Comparison of ENCODE assay signal across 17 mouse cellular contexts in genomic region chr13:104491046-104491811, GRCm38 (mm10).
DNase-seq lines count a peak whose midpoint lies in the region; ATAC-seq and TF ChIP-seq lines count a peak whose summit lies in the region.
"Had no signal": no experiment of that assay in that cellular context is flagged by ENCODE, and none has a peak within 500 bp of the region (broad histone marks: within the 10 kb centered on the region; RNA-seq: fewer than 3 reads in every experiment).

No protein-coding gene starts in this region.

- H3K9ac ChIP-seq in forebrain, embryonic 16.5 days (replicated peaks; ENCODE audit: low read depth, low read length): no peak overlapping the region
- H3K9ac ChIP-seq in forebrain, embryonic 11.5 days (ENCODE audit: low read length): no peak overlapping the region
- H3K9ac ChIP-seq in intestine, embryonic 14.5 days (ENCODE audit: low read length): no peak overlapping the region
- no peak overlapping the region for H3K9ac ChIP-seq in intestine, postnatal 0 days (ENCODE audit: low read depth, low read length)
- H3K9ac ChIP-seq in midbrain, embryonic 16.5 days (ENCODE audit: low read depth, low read length): no peak overlapping the region
- no peak overlapping the region for H3K9ac ChIP-seq in midbrain, embryonic 14.5 days (replicated peaks; ENCODE audit: low read length)
- H3K9ac ChIP-seq in stomach, postnatal 0 days (ENCODE audit: low read length): no peak overlapping the region

- peak; percentile 82 for TF ChIP-seq EP300 in stomach, postnatal 0 days (optimal IDR thresholded peaks at IDR 0.05)

- no peak overlapping the region for H3K4me2 ChIP-seq in forebrain, embryonic 16.5 days (ENCODE audit: low read length)
- H3K4me2 ChIP-seq in forebrain, embryonic 11.5 days (ENCODE audit: low read depth, low read length, severe bottlenecking): no peak overlapping the region
- H3K4me2 ChIP-seq in intestine, embryonic 14.5 days (ENCODE audit: low read length): no peak overlapping the region
- no peak overlapping the region for H3K4me2 ChIP-seq in intestine, postnatal 0 days (replicated peaks; ENCODE audit: low read depth)
- no peak overlapping the region for H3K4me2 ChIP-seq in midbrain, embryonic 16.5 days (ENCODE audit: low read length)
- H3K4me2 ChIP-seq in midbrain, embryonic 14.5 days (ENCODE audit: low read length): no peak overlapping the region
- no peak overlapping the region for H3K4me2 ChIP-seq in stomach, postnatal 0 days (replicated peaks; ENCODE audit: low read depth)

- no peak overlapping the region for H3K27ac ChIP-seq in forebrain, embryonic 16.5 days (ENCODE audit: low read length)
- no peak overlapping the region for H3K27ac ChIP-seq in forebrain, embryonic 11.5 days (ENCODE audit: low read depth, low read length)
- peak overlapping the region; percentile 51 for H3K27ac ChIP-seq in intestine, embryonic 14.5 days (ENCODE audit: low read depth)
- no peak overlapping the region for H3K27ac ChIP-seq in intestine, postnatal 0 days (ENCODE audit: low read depth, low read length)
- no peak overlapping the region for H3K27ac ChIP-seq in midbrain, embryonic 16.5 days (ENCODE audit: low read length)
- no peak overlapping the region for H3K27ac ChIP-seq in midbrain, embryonic 14.5 days (replicated peaks; ENCODE audit: low read depth, low read length)
- H3K27ac ChIP-seq in stomach, postnatal 0 days (replicated peaks): peak overlapping the region; percentile 24; the same call in 1 of the 2 replicates

- H3K4me1 ChIP-seq in forebrain, embryonic 16.5 days (replicated peaks; ENCODE audit: control insufficient read depth, insufficient read depth, low read length): no peaks in the 10 kb centered on the region
- H3K4me1 ChIP-seq in forebrain, embryonic 11.5 days (replicated peaks; ENCODE audit: control insufficient read depth, insufficient read depth, low read length): no peaks in the 10 kb centered on the region
- H3K4me1 ChIP-seq in intestine, embryonic 14.5 days (replicated peaks; ENCODE audit: control insufficient read depth, insufficient read depth, low read length): peaks cover 8% of the 10 kb centered on the region
- H3K4me1 ChIP-seq in intestine, postnatal 0 days (replicated peaks; ENCODE audit: control insufficient read depth, insufficient read depth, low read length): no peaks in the 10 kb centered on the region
- no peaks in the 10 kb centered on the region for H3K4me1 ChIP-seq in midbrain, embryonic 16.5 days (ENCODE audit: control insufficient read depth, insufficient read depth, low read length)
- no peaks in the 10 kb centered on the region for H3K4me1 ChIP-seq in midbrain, embryonic 14.5 days (ENCODE audit: control insufficient read depth, insufficient read depth, low read length)
- H3K4me1 ChIP-seq in stomach, postnatal 0 days (replicated peaks; ENCODE audit: control insufficient read depth, insufficient read depth): no peaks in the 10 kb centered on the region; the same call in 1 of the 2 replicates
- H3K4me1 ChIP-seq: megakaryocyte, embryonic 14.5 days had no signal

- no peak for TF ChIP-seq CTCF in intestine, postnatal 0 days (IDR thresholded peaks at IDR 0.05; ENCODE audit: low read depth)
- no peak for TF ChIP-seq CTCF in stomach, postnatal 0 days (IDR thresholded peaks at IDR 0.05; ENCODE audit: low read depth)

- H3K4me3 ChIP-seq in forebrain, embryonic 16.5 days (replicated peaks; ENCODE audit: low read length): no peak overlapping the region
- no peak overlapping the region for H3K4me3 ChIP-seq in forebrain, embryonic 11.5 days (ENCODE audit: low read depth, low read length)
- H3K4me3 ChIP-seq in intestine, embryonic 14.5 days (ENCODE audit: low read depth, low read length): no peak overlapping the region
- no peak overlapping the region for H3K4me3 ChIP-seq in intestine, postnatal 0 days (ENCODE audit: low read depth, low read length)
- no peak overlapping the region for H3K4me3 ChIP-seq in midbrain, embryonic 16.5 days (ENCODE audit: low read depth, low read length)
- no peak overlapping the region for H3K4me3 ChIP-seq in midbrain, embryonic 14.5 days (replicated peaks; ENCODE audit: low read depth, low read length)
- H3K4me3 ChIP-seq in stomach, postnatal 0 days (ENCODE audit: low read depth, low read length): no peak overlapping the region
- H3K4me3 ChIP-seq: megakaryocyte, embryonic 14.5 days had no signal

- no peaks in the 10 kb centered on the region for H3K36me3 ChIP-seq in forebrain, embryonic 16.5 days (ENCODE audit: control insufficient read depth, insufficient read depth)
- no peaks in the 10 kb centered on the region for H3K36me3 ChIP-seq in forebrain, embryonic 11.5 days (ENCODE audit: control insufficient read depth, insufficient read depth, low read length)
- H3K36me3 ChIP-seq in intestine, embryonic 14.5 days (ENCODE audit: control insufficient read depth, insufficient read depth, low read length): no peaks in the 10 kb centered on the region
- H3K36me3 ChIP-seq in intestine, postnatal 0 days (ENCODE audit: control insufficient read depth, insufficient read depth): no peaks in the 10 kb centered on the region
- no peaks in the 10 kb centered on the region for H3K36me3 ChIP-seq in midbrain, embryonic 16.5 days (ENCODE audit: control insufficient read depth, insufficient read depth, low read length)
- no peaks in the 10 kb centered on the region for H3K36me3 ChIP-seq in midbrain, embryonic 14.5 days (ENCODE audit: control insufficient read depth, insufficient read depth, low read length)
- no peaks in the 10 kb centered on the region; the same call in 1 of the 2 replicates for H3K36me3 ChIP-seq in stomach, postnatal 0 days (ENCODE audit: control insufficient read depth, insufficient read depth, low read length)
- H3K36me3 ChIP-seq: G1E had no signal

- no peaks in the 10 kb centered on the region for H3K9me3 ChIP-seq in forebrain, embryonic 16.5 days (ENCODE audit: control insufficient read depth, low read length)
- H3K9me3 ChIP-seq in forebrain, embryonic 11.5 days (ENCODE audit: control insufficient read depth, low read length): no peaks in the 10 kb centered on the region
- H3K9me3 ChIP-seq in intestine, embryonic 14.5 days (ENCODE audit: control insufficient read depth, low read length): no peaks in the 10 kb centered on the region
- H3K9me3 ChIP-seq in intestine, postnatal 0 days (ENCODE audit: control insufficient read depth): no peaks in the 10 kb centered on the region
- no peaks in the 10 kb centered on the region for H3K9me3 ChIP-seq in midbrain, embryonic 16.5 days (replicated peaks; ENCODE audit: control insufficient read depth, low read length, poor library complexity, severe bottlenecking)
- no peaks in the 10 kb centered on the region for H3K9me3 ChIP-seq in midbrain, embryonic 14.5 days (ENCODE audit: control insufficient read depth, low read length)
- no peaks in the 10 kb centered on the region for H3K9me3 ChIP-seq in stomach, postnatal 0 days (ENCODE audit: control insufficient read depth, low read length)
- H3K9me3 ChIP-seq: G1E; megakaryocyte, embryonic 14.5 days had no signal

- peak; percentile 57 for ATAC-seq in forebrain, embryonic 16.5 days
- ATAC-seq in forebrain, embryonic 11.5 days (replicated peaks; ENCODE audit: low FRiP score): no peak
- ATAC-seq in intestine, embryonic 14.5 days (replicated peaks; ENCODE audit: low FRiP score, low TSS enrichment, low read depth): no peak
- ATAC-seq in intestine, postnatal 0 days: no peak
- ATAC-seq in midbrain, embryonic 16.5 days: peak; percentile 39; the same call in 1 of the 2 replicates
- ATAC-seq in midbrain, embryonic 14.5 days (ENCODE audit: low FRiP score, low TSS enrichment): no peak
- peak; percentile 67; the same call in 1 of the 2 replicates for ATAC-seq in stomach, postnatal 0 days (ENCODE audit: low FRiP score, low TSS enrichment)
- ATAC-seq: activated CD4-positive, CD25-positive, alpha-beta regulatory T cell, adult 4 months had no signal

- DNase-seq in forebrain, embryonic 11.5 days (ENCODE audit: low spot score): no peak
- no peak for DNase-seq in intestine, embryonic 14.5 days (ENCODE audit: low spot score)
- DNase-seq in midbrain, embryonic 14.5 days: no peak
- DNase-seq in stomach, postnatal 0 days (ENCODE audit: low spot score): no peak
- DNase-seq in adipocyte (ENCODE audit: low spot score): no peak
- DNase-seq: B cell, adult 2 months; cerebellum, adult 2 months; heart, postnatal 36 days; kidney, postnatal 25 days; layer of hippocampus, postnatal 36 days; lung, adult 18-20 months had no signal

- no peaks in the 10 kb centered on the region for H3K27me3 ChIP-seq in forebrain, embryonic 16.5 days (replicated peaks; ENCODE audit: control insufficient read depth, insufficient read depth, low read length)
- no peaks in the 10 kb centered on the region for H3K27me3 ChIP-seq in forebrain, embryonic 11.5 days (ENCODE audit: control insufficient read depth, insufficient read depth, low read length)
- H3K27me3 ChIP-seq in intestine, embryonic 14.5 days (replicated peaks; ENCODE audit: control insufficient read depth, insufficient read depth, low read length): no peaks in the 10 kb centered on the region
- H3K27me3 ChIP-seq in intestine, postnatal 0 days (replicated peaks; ENCODE audit: control insufficient read depth, insufficient read depth, low read length): no peaks in the 10 kb centered on the region
- H3K27me3 ChIP-seq in midbrain, embryonic 16.5 days (ENCODE audit: control insufficient read depth, insufficient read depth, low read depth, low read length): no peaks in the 10 kb centered on the region
- no peaks in the 10 kb centered on the region for H3K27me3 ChIP-seq in midbrain, embryonic 14.5 days (ENCODE audit: control insufficient read depth, insufficient read depth, low read length)
- no peaks in the 10 kb centered on the region for H3K27me3 ChIP-seq in stomach, postnatal 0 days (ENCODE audit: control insufficient read depth, insufficient read depth, low read length)
- H3K27me3 ChIP-seq: megakaryocyte, embryonic 14.5 days had no signal

- 67% methylated on average over 4 of the region's 4 CpGs for WGBS in forebrain, embryonic 16.5 days
- 86% methylated on average over 4 of the region's 4 CpGs for WGBS in forebrain, embryonic 11.5 days
- 70% methylated on average over 4 of the region's 4 CpGs for WGBS in intestine, embryonic 14.5 days
- 67% methylated on average over 4 of the region's 4 CpGs for WGBS in intestine, postnatal 0 days
- whole genome bisulfite sequencing in midbrain, embryonic 16.5 days: 65% methylated on average over 4 of the region's 4 CpGs
- 71% methylated on average over 4 of the region's 4 CpGs for WGBS in midbrain, embryonic 14.5 days
- 40% methylated on average over 4 of the region's 4 CpGs for WGBS in stomach, postnatal 0 days

Comparison
In these comparisons a context has a peak if more than half of its experiments do, and no peak if none do; other contexts are left out.
1. ATAC-seq: peak in forebrain, embryonic 16.5 days (single experiment), midbrain, embryonic 16.5 days (single experiment) and stomach, postnatal 0 days (single experiment); none in forebrain, embryonic 11.5 days (single experiment), intestine, embryonic 14.5 days (single experiment), intestine, postnatal 0 days (single experiment) and midbrain, embryonic 14.5 days (single experiment).
2. H3K27ac ChIP-seq: peak in intestine, embryonic 14.5 days (single experiment) and stomach, postnatal 0 days (single experiment); none in forebrain, embryonic 16.5 days (single experiment), forebrain, embryonic 11.5 days (single experiment), intestine, postnatal 0 days (single experiment), midbrain, embryonic 16.5 days (single experiment) and midbrain, embryonic 14.5 days (single experiment).